Mouse (Mus musculus) CH12.LX (cell line): ENCODE measurements around the gene Rbms1. TPM values are rescaled to one million over a fixed set of nuclear protein-coding genes. Genes with fewer than 3 reads are reported as not detected.

Experiments used
- DNase-seq: peaks from one replicate; pipeline ENCODE4 v3.0.0-alpha.2; 2013; ENCODE audit errors: extremely low read depth
- H3K27ac ChIP-seq: 2 replicates; pipeline ENCODE4 v1.5.1; 2012; ENCODE audit warnings: low read depth, mild to moderate bottlenecking, control low read depth, moderate library complexity; ENCODE audit not compliant: insufficient read depth
- H3K27me3 ChIP-seq: replicated peaks from 2 replicates; pipeline ENCODE3; 2012; ENCODE audit warnings: inconsistent platforms
- H3K36me3 ChIP-seq, 2 experiments: replicated peaks in 1 of 2; 2 replicates each; pipeline versions ENCODE3 to v1.6.1; 2012; ENCODE audit warnings: inconsistent platforms in 1 of 2, low read length in 1 of 2, mild to moderate bottlenecking in 1 of 2, mixed read lengths in 1 of 2, moderate library complexity in 1 of 2; ENCODE audit not compliant: control insufficient read depth in 1 of 2, insufficient read depth in 1 of 2
- H3K4me1 ChIP-seq, 2 experiments: 2 replicates each; pipeline ENCODE4 v1.6.1; 2012; ENCODE audit warnings: inconsistent platforms in 1 of 2, moderate library complexity in 1 of 2; ENCODE audit not compliant: insufficient read depth in 2 of 2, control insufficient read depth in 1 of 2
- H3K4me2 ChIP-seq: 2 replicates; pipeline ENCODE4 v1.6.1; 2012; ENCODE audit warnings: low read depth, mild to moderate bottlenecking, control low read depth; ENCODE audit not compliant: poor library complexity, insufficient read depth, severe bottlenecking
- H3K4me3 ChIP-seq, 3 experiments: fragments of 150-350 bp in 1 of 3; sonication (generic) in 1 of 3; replicated peaks in 1 of 3; 2 replicates each; pipeline versions ENCODE3 to v1.5.1; 2011 to 2012; ENCODE audit warnings: low read depth in 2 of 3, low read length in 2 of 3, mild to moderate bottlenecking in 2 of 3, moderate library complexity in 2 of 3, control low read depth in 1 of 3, improper control_type of control experiment in 1 of 3, inconsistent platforms in 1 of 3, mixed read lengths in 1 of 3; ENCODE audit not compliant: poor library complexity in 1 of 3
- H3K79me2 ChIP-seq: replicated peaks from 2 replicates; pipeline ENCODE4 v1.6.1; 2012; ENCODE audit warnings: mild to moderate bottlenecking, moderate library complexity; ENCODE audit not compliant: control insufficient read depth, poor library complexity, insufficient read depth, severe bottlenecking; ENCODE audit errors: extremely low read depth
- H3K9ac ChIP-seq: 2 replicates; pipeline ENCODE4 v1.6.1; 2012; ENCODE audit warnings: low read depth, mild to moderate bottlenecking, control low read depth, moderate library complexity; ENCODE audit not compliant: insufficient read depth
- H3K9me3 ChIP-seq: replicated peaks from 2 replicates; pipeline ENCODE3; 2012; ENCODE audit warnings: low read length, inconsistent platforms, mixed read lengths
- BHLHE40 ChIP-seq: IDR thresholded peaks from 2 replicates; pipeline ENCODE4 v1.6.1; 2011; ENCODE audit warnings: mild to moderate bottlenecking, low read depth, low read length, improper control_type of control experiment
- CHD1 ChIP-seq: IDR thresholded peaks from 2 replicates; pipeline ENCODE4 v1.6.1; 2012; ENCODE audit warnings: low read depth, low read length, improper control_type of control experiment, inconsistent platforms
- E2F4 ChIP-seq: IDR thresholded peaks from 2 replicates; pipeline ENCODE4 v1.6.1; 2011; ENCODE audit warnings: low read depth, low read length, improper control_type of control experiment; ENCODE audit not compliant: insufficient replicate concordance
- EP300 ChIP-seq: IDR thresholded peaks from 2 replicates; pipeline ENCODE4 v1.6.1; 2011; ENCODE audit warnings: low read length, improper control_type of control experiment
- GABPA ChIP-seq: IDR thresholded peaks from 2 replicates; pipeline ENCODE4 v1.6.1; 2012; ENCODE audit warnings: low read depth, low read length, improper control_type of control experiment, inconsistent platforms; ENCODE audit not compliant: insufficient replicate concordance
- HCFC1 ChIP-seq: IDR thresholded peaks from 2 replicates; pipeline ENCODE4 v1.6.1; 2012; ENCODE audit warnings: low read depth, mild to moderate bottlenecking, inconsistent platforms, low read length, improper control_type of control experiment
- JUND ChIP-seq: conservative IDR thresholded peaks from 2 replicates; pipeline ENCODE4 v1.6.1; 2011; ENCODE audit warnings: low read depth, low read length, improper control_type of control experiment
- KAT2A ChIP-seq: IDR thresholded peaks from 2 replicates; pipeline ENCODE4 v1.6.1; 2012; ENCODE audit warnings: low read length, improper control_type of control experiment, inconsistent platforms; ENCODE audit not compliant: insufficient replicate concordance
- MAX ChIP-seq: IDR thresholded peaks from 2 replicates; pipeline ENCODE4 v1.6.1; 2011; ENCODE audit warnings: low read length, improper control_type of control experiment
- MAZ ChIP-seq: IDR thresholded peaks from 2 replicates; pipeline ENCODE4 v1.6.1; 2012; ENCODE audit warnings: low read depth, mild to moderate bottlenecking, inconsistent platforms, low read length, improper control_type of control experiment, moderate library complexity
- MXI1 ChIP-seq: IDR thresholded peaks from 2 replicates; pipeline ENCODE4 v1.6.1; 2011; ENCODE audit warnings: mild to moderate bottlenecking, low read depth, low read length, improper control_type of control experiment
- NELFE ChIP-seq: IDR thresholded peaks from 2 replicates; pipeline ENCODE4 v1.6.1; 2011; ENCODE audit warnings: low read depth, low read length, improper control_type of control experiment
- NRF1 ChIP-seq: IDR thresholded peaks from 2 replicates; pipeline ENCODE4 v1.6.1; 2014; ENCODE audit warnings: low read depth, mild to moderate bottlenecking, inconsistent platforms, low read length, improper control_type of control experiment, moderate library complexity
- PAX5 ChIP-seq: IDR thresholded peaks from 2 replicates; pipeline ENCODE4 v1.6.1; 2012; ENCODE audit warnings: low read length, inconsistent platforms, mixed read lengths
- POLR2AphosphoS2 ChIP-seq: IDR thresholded peaks from 2 replicates; pipeline ENCODE4 v1.6.1; 2011; ENCODE audit warnings: low read depth, low read length, improper control_type of control experiment
- SIN3A ChIP-seq: IDR thresholded peaks from 2 replicates; pipeline ENCODE4 v1.6.1; 2012; ENCODE audit warnings: low read length, improper control_type of control experiment, inconsistent platforms
- SMC3 ChIP-seq: IDR thresholded peaks from 2 replicates; pipeline ENCODE4 v1.6.1; 2011; ENCODE audit warnings: low read depth, low read length, improper control_type of control experiment
- UBTF ChIP-seq: IDR thresholded peaks from 2 replicates; pipeline ENCODE4 v1.6.1; 2012; ENCODE audit warnings: low read depth, mild to moderate bottlenecking, inconsistent platforms, low read length, improper control_type of control experiment, moderate library complexity
- ZNF384 ChIP-seq: IDR thresholded peaks from 2 replicates; pipeline ENCODE4 v1.6.1; 2012; ENCODE audit warnings: low read depth, low read length, improper control_type of control experiment, inconsistent platforms
- dilution Hi-C: fragments of 300-500 bp; cut with MboI; formaldehyde crosslinking; loops from 2 replicates; pipeline ENCODE4 v1.14.3; 2020; ENCODE audit warnings: low sequenced_read_pairs; ENCODE audit not compliant: extremely low pct_unique_long_range_greater_than_20kb, extremely low pct_ligation_motif_present
- in situ Hi-C: fragments of 300-500 bp; cut with MboI; formaldehyde crosslinking; loops from 3 replicates; pipeline ENCODE4 v1.14.3; 2019; ENCODE audit warnings: low sequenced_read_pairs, low pct_ligation_motif_present, low pct_unique_long_range_greater_than_20kb, mixed read lengths
- polyA plus RNA-seq: library from polyadenylated mRNA; unstranded; fragments of >175 nt; gene quantifications from 2 replicates; pipeline ENCODE4 v1.2.1, GENCODE M21; 2012; ENCODE audit warnings: low read depth; ENCODE audit not compliant: insufficient read length
- total RNA-seq, 2 experiments: library from RNA; depleted of rRNA; stranded (reverse); fragments of 300-350 nt in 1 of 2; fragments of >200 nt in 1 of 2; gene quantifications; 2 replicates each; pipeline ENCODE4 v1.2.3; 2012 to 2014

The Rbms1 gene
- total and polyA plus RNA-seq, 3 experiments: 10.6 to 33.9 (median 12.6) TPM

- in situ Hi-C loops: loop anchor here (25.0 kb wide), 1 partner anchor 542 kb away; no protein-coding TSS in a partner anchor
- no peaks in the 10 kb centered on the region for H3K36me3 ChIP-seq
- H3K4me1 ChIP-seq: peaks cover 5 to 18% of the 10 kb centered on the region in 2 experiments; a peak in 3 of 4 replicates
- DNase-seq: no peak
- TF ChIP-seq KAT2A (no peak), MXI1 (no peak), HCFC1 (no peak), MAX (no peak), UBTF (no peak), NRF1 (no peak), GABPA (no peak), EP300 (no peak), CHD1 (no peak), BHLHE40 (no peak), JUND (no peak), PAX5 (no peak), POLR2AphosphoS2 (no peak)
- no peak overlapping the region for H3K9ac ChIP-seq
- no peak overlapping the region for H3K4me2 ChIP-seq
- no peaks in the 10 kb centered on the region for H3K27me3 ChIP-seq
- no peaks in the 10 kb centered on the region for H3K79me2 ChIP-seq
- no peak overlapping the region for H3K4me3 ChIP-seq
- dilution Hi-C loops: no loop called here
- H3K27ac ChIP-seq: no peak overlapping the region
- no peaks in the 10 kb centered on the region for H3K9me3 ChIP-seq
Observed at GRCm38 (mm10) chr2:60920076-60920475, 42.9 kb downstream of the Rbms1 start.

GRCm38 (mm10) chr2:60918401-60918800, 44.6 kb downstream of the Rbms1 start:
- dilution Hi-C loops: no loop called here
- Histone ChIP-seq H3K36me3 (no peaks in the 10 kb centered on the region), H3K9me3 (no peaks in the 10 kb centered on the region), H3K27me3 (no peaks in the 10 kb centered on the region), H3K27ac (no peak overlapping the region), H3K9ac (no peak overlapping the region), H3K4me3 (no peak overlapping the region), H3K4me1 (peaks cover 5 to 13% of the 10 kb centered on the region in 2 experiments; a peak in 3 of 4 replicates), H3K4me2 (no peak overlapping the region), H3K79me2 (no peaks in the 10 kb centered on the region)
- TF ChIP-seq ZNF384 (no peak), NELFE (no peak), E2F4 (no peak), MAZ (no peak), SMC3 (no peak), SIN3A (no peak), POLR2AphosphoS2 (no peak), MAX (no peak), EP300 (no peak), MXI1 (no peak), BHLHE40 (no peak)
- in situ Hi-C loops: loop anchor here (25.0 kb wide), 1 partner anchor 544 kb away; no protein-coding TSS in a partner anchor
- DNase-seq: no peak
